Mouse (Mus musculus) MN1 (cell line): ENCODE measurements around the gene Cadps2.

ENCODE experiments used
- DNase-seq: peaks from one replicate; pipeline ENCODE4 v3.0.0-alpha.2; 2016; ENCODE audit warnings: low spot score

The Cadps2 gene

DNA sequence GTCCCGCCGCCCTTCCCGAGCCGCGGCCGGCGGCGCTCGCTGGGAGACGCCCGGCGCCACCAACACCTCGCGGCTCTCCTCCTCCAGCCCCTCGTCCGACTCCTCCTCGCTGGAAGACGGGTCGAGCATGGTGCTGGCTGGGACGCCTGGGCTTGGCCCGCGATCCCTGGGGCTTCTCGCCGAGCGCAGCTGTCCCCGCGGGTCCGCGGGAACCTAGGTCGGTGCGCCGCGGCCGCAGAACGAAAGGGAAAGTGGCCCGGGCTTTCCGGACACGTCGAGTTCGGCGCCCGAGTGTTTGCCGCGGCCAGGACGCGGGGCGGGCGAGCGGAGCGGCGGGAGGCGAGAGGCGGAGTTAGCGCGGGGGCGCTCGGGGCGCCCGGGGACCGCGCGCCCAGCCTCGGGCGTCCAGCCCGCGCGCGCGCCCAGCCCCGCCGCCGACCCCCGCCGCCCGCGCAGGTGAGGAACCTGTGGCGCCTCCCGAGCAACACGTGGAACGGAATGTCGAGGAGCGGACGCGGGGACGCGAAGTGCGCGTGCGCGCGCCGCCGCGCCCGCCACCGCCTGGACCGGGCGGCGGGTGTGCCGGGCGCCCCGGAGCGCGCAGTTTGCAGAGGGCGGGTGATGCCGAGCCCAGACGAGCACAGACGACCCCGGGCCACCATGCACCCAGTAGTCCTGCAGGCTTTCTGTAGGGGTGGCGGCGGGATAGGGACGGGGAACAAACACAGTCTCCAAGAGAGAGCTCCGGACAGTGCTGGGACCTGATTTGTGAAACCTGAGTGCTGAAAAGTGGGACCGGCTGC, at the start of gene Cadps2:
TSS of gene Cadps2 (minus strand) at position 413 of the 803 bp plus-strand sequence.
- no peak for DNase-seq

DNA sequence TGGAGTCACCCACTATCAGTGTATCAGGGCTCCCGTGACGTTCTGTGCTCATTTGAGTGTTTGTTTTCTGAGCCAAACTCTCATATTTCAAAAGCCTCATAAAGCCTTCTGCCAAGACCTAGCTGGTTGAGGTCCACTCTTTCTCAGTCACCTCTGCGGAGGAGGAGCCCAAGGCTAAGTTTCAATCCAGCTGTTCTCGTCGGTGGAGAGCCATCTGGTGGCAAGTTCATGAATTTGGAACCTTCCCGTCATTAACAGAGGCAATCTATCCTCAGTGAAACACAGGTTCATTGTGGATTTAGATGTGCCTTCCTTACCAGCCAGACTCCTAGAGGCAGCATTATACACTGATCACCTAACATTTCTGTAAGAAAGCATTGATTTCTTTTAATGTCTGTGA, 47.2 kb upstream of the Cadps2 start:
- DNase-seq: no peak

DNA sequence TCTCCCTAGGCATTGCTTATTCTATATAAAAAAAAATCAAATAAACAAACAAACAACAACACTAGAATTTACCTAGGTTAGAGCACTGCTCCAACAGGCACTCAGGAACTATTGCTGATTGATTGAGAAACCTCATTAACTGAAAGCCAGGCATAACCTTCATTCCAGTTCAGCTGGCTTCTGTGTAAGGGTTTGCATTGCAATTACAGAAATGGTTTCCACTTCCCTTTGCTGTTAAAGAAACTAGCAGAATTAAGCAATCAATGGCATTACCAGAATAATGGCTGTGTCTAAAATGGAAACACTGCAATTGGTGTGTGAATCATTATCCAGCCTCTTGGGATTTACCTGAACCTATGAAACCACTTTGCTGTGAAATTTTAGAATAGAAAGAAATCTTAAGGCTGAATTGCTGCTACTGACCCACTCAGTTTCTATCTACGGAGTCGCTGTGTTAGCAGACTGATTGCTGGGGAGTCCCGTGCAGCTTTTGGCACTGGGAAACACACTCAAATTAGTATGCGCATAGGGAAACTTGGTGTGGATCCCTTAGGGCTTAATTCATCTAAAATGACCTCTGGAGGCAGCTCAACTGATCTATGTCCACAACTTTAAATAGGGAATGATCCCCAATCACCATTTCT, 37.7 kb upstream of the Cadps2 start:
- DNase-seq: no peak

GRCm38 (mm10) chr6:23876363-23876762, 37.1 kb upstream of the Cadps2 start:
- DNase-seq: no peak

DNA sequence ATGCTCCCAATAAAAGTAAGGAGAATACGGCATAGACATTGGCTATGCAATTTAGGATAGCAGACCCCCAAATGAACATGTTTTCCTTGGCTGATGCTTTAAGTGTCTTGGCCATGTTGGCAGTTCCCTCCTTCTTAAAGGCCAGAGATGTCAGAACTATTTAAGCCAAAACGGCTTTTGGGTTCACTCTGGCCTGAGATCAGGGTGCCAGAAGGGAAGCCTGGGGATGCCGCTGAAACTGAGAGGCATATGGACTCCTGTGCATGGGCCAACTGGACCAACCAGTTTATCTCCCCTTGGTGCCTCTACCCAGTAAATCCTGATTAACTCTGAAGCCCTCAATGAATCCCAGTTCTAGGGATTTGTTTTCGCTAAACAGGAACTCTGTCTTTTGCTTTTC, 34.6 kb upstream of the Cadps2 start:
- DNase-seq: no peak

GRCm38 (mm10) chr6:23873231-23873630, 34.0 kb upstream of the Cadps2 start:
- DNase-seq: no peak

DNA sequence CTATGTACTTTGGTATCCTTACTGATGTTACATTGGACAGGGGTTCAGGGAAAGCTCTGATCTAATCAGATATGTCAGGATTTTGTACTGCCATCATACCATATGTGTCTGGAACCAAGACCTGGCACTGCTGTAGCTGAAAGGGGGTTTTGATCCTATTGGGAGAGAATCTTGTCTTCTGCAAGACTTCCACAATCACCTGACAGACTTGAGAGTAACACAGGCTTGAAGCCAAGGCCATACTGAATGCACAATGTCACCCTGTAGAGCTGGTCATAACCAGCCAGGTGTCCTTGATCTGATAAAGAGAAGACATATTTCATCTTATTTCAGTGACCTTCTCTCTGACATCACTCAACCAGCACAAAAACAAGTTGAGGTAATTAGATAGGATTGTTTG, 30.8 kb upstream of the Cadps2 start:
- no peak for DNase-seq

DNA sequence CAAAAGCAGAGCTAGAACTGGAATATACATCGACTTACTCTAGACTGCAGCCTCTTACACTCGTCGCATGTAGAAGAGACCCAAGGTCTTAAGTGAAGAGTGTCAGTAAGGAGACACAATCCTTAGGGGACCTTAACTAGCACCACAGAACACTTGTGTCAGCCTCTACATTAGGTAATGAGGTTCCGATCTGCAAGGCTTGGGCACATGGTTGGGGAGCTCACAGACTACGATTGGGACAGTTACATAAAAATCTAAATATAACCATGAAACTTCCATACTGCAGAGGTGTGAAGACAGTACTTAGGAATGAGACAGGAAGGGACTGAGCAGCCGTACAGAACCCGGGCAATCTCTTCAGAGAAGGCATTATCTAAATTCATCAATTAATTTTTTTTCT, 27.1 kb upstream of the Cadps2 start:
- DNase-seq: no peak

- DNase-seq: no peak
These were observed 14.2 kb upstream of the Cadps2 start for GRCm38 (mm10) chr6:23853464-23853863.

DNA sequence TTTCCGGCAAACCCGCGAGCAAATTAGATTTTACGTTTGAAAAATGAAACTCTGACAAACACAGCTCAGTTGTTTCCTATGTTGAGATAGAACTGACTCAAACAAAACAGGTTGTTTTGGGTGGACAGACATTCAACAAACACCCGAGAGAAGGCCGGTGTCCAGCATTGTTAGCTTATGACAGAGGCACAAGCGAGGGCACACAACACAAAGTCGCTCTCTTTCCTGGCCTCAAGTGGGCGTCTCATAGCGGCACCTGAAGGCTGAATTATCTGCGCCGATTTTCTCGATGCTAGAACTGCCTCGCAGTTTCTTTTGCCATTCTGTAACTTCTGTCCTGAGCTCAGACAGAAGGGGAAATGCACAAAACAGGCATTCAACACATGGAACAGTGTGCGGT, 780 bp upstream of the Cadps2 start:
- DNase-seq: no peak

- no peak for DNase-seq
These were observed 716 bp downstream of the Cadps2 start for GRCm38 (mm10) chr6:23838401-23839008.

DNA sequence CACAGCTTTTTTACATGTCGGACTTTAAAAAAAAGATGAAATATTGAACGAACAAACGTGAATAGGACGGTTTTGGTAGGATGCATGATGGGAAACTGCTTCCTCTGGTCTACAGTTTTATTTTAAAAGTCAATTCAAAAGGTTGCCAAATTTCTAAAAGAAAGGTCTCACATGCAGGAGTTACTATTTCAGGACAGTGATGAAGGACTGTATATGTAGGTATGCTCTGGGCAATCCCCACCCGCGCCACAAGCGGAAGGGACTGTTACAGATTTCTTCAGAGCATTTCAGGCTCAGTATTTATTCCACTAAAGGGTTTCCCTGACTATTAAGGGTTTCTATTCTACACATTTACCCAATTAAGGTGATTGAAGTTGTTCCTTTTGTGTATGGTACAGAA, 1.6 kb downstream of the Cadps2 start:
- DNase-seq: no peak

DNA sequence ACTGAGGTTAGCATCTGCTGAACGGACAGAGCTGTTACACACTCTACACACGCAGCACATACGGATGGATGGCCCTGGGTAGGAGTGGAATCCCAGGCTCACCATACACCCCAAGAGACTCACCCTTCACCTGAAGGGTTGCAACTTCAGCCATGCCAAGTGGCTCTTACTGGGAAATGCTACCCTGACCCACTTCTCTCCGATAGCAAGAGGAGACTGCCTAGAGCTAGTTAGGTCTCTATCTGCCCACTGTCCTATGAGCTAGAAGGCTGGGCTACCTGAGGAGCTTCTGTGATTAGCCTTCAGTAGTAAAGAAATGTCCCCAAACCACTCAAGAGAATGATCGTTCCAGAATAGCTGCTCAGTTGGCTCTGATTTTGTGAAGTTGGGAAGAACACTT, 2.1 kb downstream of the Cadps2 start:
- no peak for DNase-seq

- DNase-seq: no peak
These were observed 2.5 kb downstream of the Cadps2 start for GRCm38 (mm10) chr6:23836694-23837093.

DNA sequence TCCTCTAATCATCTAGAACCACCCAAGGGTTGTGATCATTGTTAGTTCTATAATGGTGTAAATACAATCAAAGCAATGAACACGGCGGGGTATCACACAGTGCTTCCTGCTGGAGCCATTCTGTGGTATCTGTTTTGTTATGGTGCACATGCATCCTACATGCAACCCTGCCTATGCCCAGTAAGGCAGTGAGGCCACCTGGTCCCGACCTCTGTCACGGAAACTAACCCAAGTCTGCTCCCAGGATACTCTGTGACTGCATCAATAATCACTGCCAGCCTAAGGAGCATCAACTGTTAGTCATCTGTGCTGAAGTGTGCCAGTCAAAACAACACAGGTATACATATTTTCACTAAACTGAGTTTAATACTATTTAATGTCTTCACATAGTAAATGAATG, 3.7 kb downstream of the Cadps2 start:
- no peak for DNase-seq

DNA sequence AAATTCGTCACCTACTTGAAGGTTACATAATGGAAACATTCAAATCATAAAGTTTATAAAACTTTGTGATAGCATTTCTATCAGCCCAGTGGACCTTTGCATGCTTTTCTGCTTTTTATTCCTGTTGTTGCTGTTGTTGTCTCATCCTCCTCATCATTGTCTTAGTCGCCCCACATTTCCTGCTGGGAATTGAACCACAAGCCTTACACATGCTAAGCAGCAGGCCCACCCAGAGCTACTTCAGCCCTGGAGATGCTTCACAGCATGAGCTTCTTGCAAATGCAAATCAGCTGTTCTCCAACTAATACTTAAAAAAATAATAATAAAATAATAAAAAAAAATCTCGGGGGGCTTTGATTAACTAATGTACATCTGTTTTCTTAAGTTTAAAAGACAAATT, 8.5 kb downstream of the Cadps2 start:
- no peak for DNase-seq

- DNase-seq: no peak
These were observed 9.9 kb downstream of the Cadps2 start for GRCm38 (mm10) chr6:23829338-23829737.

DNA sequence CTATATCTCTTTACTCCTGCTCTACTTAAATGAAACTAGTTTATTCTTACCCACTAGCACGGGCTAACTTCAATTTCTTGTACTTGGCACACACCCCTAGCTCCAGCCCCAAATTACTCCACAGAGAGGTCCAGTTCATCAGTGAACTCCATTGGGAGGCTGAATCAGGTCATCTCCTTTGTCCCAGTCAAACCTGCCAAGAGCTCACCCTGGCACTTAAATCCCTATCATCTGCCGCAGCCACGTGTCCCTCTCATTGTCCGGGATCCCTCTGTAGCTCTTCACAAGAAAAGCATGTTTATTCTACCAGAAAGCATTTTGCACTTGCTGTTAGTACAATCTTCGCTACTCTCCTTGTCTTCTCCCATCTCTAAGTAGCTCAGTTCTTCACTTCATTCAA, 17.4 kb downstream of the Cadps2 start:
- DNase-seq: no peak

DNA sequence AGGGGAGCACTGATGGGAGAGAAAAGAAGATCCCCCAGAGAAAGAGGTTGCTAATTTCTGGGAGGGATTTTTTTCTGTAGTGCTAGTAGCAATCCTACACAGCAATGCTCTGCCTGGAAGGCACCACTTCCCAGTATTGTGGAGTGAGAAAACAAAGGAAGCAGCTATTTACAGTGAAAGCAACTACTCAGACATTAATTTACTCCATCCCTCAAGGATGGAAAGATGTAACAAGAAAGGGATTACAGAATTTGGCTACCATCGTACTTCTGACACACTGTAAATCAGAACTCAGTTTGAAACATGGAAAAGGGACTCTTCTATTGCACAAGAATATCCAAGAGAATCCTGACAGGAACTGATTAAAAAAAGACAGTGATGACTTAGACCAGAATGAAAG, 29.1 kb downstream of the Cadps2 start:
- DNase-seq: no peak

- DNase-seq: no peak
These were observed 29.9 kb downstream of the Cadps2 start for GRCm38 (mm10) chr6:23809344-23809743.

DNA sequence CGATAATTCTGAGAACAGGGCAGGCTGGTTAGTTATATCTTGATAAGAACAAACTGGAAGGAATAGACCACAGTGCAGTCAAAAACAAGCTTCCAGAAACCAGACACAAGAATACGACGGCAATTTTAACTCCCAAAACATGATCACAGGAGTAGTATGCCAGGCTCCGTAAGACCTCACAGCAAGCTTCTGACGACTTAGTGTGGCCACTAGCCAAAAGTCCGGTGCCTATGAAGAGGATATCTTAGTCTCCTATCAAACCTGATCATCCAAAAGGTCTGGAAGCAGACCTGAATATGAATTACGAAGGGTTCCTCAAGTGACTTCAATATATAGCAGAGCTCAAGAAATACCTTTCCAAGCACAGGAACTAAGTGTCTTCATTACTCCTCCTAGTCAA, 33.9 kb downstream of the Cadps2 start:
- DNase-seq: no peak

GRCm38 (mm10) chr6:23791822-23792221, 47.4 kb downstream of the Cadps2 start:
- DNase-seq: no peak

GRCm38 (mm10) chr6:23777641-23778040, 61.6 kb downstream of the Cadps2 start:
- DNase-seq: no peak
